28 mouse cellular contexts compared by ENCODE assay signal in the genomic region with DNA sequence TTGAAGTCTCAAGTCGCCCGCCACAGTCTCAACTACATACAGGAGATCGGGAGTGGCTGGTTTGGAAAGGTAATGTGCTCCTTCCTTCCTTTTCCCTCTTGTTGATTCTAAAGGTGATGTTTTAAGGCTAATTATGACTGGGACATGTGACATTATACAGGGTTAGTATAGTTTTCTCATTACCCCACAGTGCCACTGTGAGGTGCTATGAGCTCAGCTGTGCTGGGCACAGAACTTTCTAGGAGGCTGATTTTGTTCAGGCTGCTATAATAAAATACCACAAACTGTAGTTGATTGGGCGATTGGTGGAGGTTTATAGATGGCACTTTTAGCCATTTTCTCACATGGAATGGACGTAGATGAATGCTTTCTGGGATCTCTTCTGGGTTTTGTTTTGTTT. TPM values are rescaled to one million over a fixed set of nuclear protein-coding genes. Genes with fewer than 3 reads are reported as not detected.
DNase-seq lines count a peak whose midpoint lies in the region; TF ChIP-seq lines count a peak whose summit lies in the region.
"Had no signal": no experiment of that assay in that cellular context is flagged by ENCODE, and none has a peak within 500 bp of the region (broad histone marks: within the 10 kb centered on the region; RNA-seq: fewer than 3 reads in every experiment).

No protein-coding gene starts in this region.

- no peak overlapping the region for H3K4me3 ChIP-seq in heart, adult 2 months
- no peak overlapping the region for H3K4me3 ChIP-seq in heart, embryonic 10.5 days
- H3K4me3 ChIP-seq in left cerebral cortex, adult 2 months, result no peak overlapping the region
- H3K4me3 ChIP-seq in CH12.LX (replicated peaks in 1 of 3; ENCODE audit: low read depth in 2 of 3, low read length in 2 of 3, poor library complexity in 1 of 3), result no peak overlapping the region
- no peak overlapping the region for H3K4me3 ChIP-seq in bone marrow, adult 2 months (replicated peaks; ENCODE audit: control insufficient read depth, low read depth, low read length)
- H3K4me3 ChIP-seq: embryonic facial prominence, embryonic 10.5 days; embryonic facial prominence, embryonic 15.5 days; forebrain, embryonic 13.5 days; liver, embryonic 13.5 days; midbrain, embryonic 12.5 days; neural tube, embryonic 15.5 days had no signal

- 91% methylated on average over 5 of the region's 5 CpGs for WGBS in heart, adult 2 months
- WGBS in heart, embryonic 10.5 days, result 88% methylated on average over 5 of the region's 5 CpGs
- 86% methylated on average over 5 of the region's 5 CpGs for WGBS in bone marrow, adult 2 months

- TF ChIP-seq POLR2A in heart, adult 2 months (IDR thresholded peaks at IDR 0.05; ENCODE audit: insufficient read depth, low read depth, low read length), result no peak
- no peak for TF ChIP-seq POLR2A in CH12.LX (IDR thresholded peaks at IDR 0.05; ENCODE audit: low read depth, low read length)
- TF ChIP-seq POLR2A in bone marrow, adult 2 months (IDR thresholded peaks at IDR 0.05; ENCODE audit: borderline replicate concordance, control insufficient read depth, low read depth, low read length), result no peak

- H3K36me3 ChIP-seq in heart, adult 2 months (ENCODE audit: control insufficient read depth, insufficient read depth, low read length), result no peaks in the 10 kb centered on the region
- peaks cover 42% of the 10 kb centered on the region for H3K36me3 ChIP-seq in heart, embryonic 10.5 days
- peaks cover 28 to 68% of the 10 kb centered on the region in 2 experiments for H3K36me3 ChIP-seq in CH12.LX (replicated peaks in 1 of 2; ENCODE audit: control insufficient read depth in 1 of 2, insufficient read depth in 1 of 2, low read length in 1 of 2)

- H3K4me2 ChIP-seq in CH12.LX (ENCODE audit: insufficient read depth, low read depth, poor library complexity, severe bottlenecking), result no peak overlapping the region
- H3K4me2 ChIP-seq: embryonic facial prominence, embryonic 15.5 days; forebrain, embryonic 13.5 days; liver, embryonic 13.5 days; midbrain, embryonic 12.5 days; neural tube, embryonic 15.5 days had no signal

- H3K4me1 ChIP-seq in heart, adult 2 months (ENCODE audit: control insufficient read depth, insufficient read depth, low read length), result no peaks in the 10 kb centered on the region
- H3K4me1 ChIP-seq in heart, embryonic 10.5 days, result no peaks in the 10 kb centered on the region
- no peaks in the 10 kb centered on the region for H3K4me1 ChIP-seq in CH12.LX (ENCODE audit: control insufficient read depth in 1 of 2, insufficient read depth in 2 of 2)
- H3K4me1 ChIP-seq in bone marrow, adult 2 months (ENCODE audit: control insufficient read depth, insufficient read depth, low read length), result no peaks in the 10 kb centered on the region
- H3K4me1 ChIP-seq: embryonic facial prominence, embryonic 10.5 days; embryonic facial prominence, embryonic 15.5 days; forebrain, embryonic 13.5 days; liver, embryonic 13.5 days; midbrain, embryonic 12.5 days; neural tube, embryonic 15.5 days had no signal

- no peak overlapping the region for H3K27ac ChIP-seq in heart, adult 2 months
- H3K27ac ChIP-seq in heart, embryonic 10.5 days, result no peak overlapping the region
- H3K27ac ChIP-seq in left cerebral cortex, adult 2 months, result no peak overlapping the region
- no peak overlapping the region for H3K27ac ChIP-seq in CH12.LX (ENCODE audit: insufficient read depth, low read depth)
- H3K27ac ChIP-seq in bone marrow, adult 2 months (ENCODE audit: control insufficient read depth, insufficient read depth, low read depth, low read length, poor library complexity), result no peak overlapping the region
- H3K27ac ChIP-seq: embryonic facial prominence, embryonic 10.5 days; embryonic facial prominence, embryonic 15.5 days; forebrain, embryonic 13.5 days; liver, embryonic 13.5 days; midbrain, embryonic 12.5 days; neural tube, embryonic 15.5 days had no signal

- no peaks in the 10 kb centered on the region for H3K27me3 ChIP-seq in heart, adult 2 months (ENCODE audit: control insufficient read depth, insufficient read depth, low read length)
- no peaks in the 10 kb centered on the region for H3K27me3 ChIP-seq in heart, embryonic 10.5 days (ENCODE audit: insufficient read depth, poor library complexity, severe bottlenecking)
- no peaks in the 10 kb centered on the region for H3K27me3 ChIP-seq in CH12.LX (replicated peaks)
- H3K27me3 ChIP-seq: embryonic facial prominence, embryonic 15.5 days; forebrain, embryonic 13.5 days; liver, embryonic 13.5 days; midbrain, embryonic 12.5 days; neural tube, embryonic 15.5 days had no signal

- dilution Hi-C loops in CH12.LX (cut with MboI; ENCODE audit: extremely low pct_ligation_motif_present, extremely low pct_unique_long_range_greater_than_20kb, low sequenced_read_pairs), result no loop called here

- intact Hi-C loops in heart, adult 2 months (cut with DNase I), result no loop called here
- intact Hi-C loops in left cerebral cortex, adult 2 months (cut with DNase I), result no loop called here
- intact Hi-C loops in left cerebral cortex, postnatal 36 days (cut with DNase I), result no loop called here

- no peak overlapping the region for H3K9ac ChIP-seq in heart, adult 2 months (ENCODE audit: low read depth, low read length)
- H3K9ac ChIP-seq in CH12.LX (ENCODE audit: insufficient read depth, low read depth), result no peak overlapping the region
- H3K9ac ChIP-seq: embryonic facial prominence, embryonic 15.5 days; forebrain, embryonic 13.5 days; liver, embryonic 13.5 days; midbrain, embryonic 12.5 days; neural tube, embryonic 15.5 days had no signal

- TF ChIP-seq RAD21 in CH12.LX (IDR thresholded peaks at IDR 0.05; ENCODE audit: low read depth, low read length), result peak; percentile 53

- TF ChIP-seq EP300 in heart, adult 2 months (IDR thresholded peaks at IDR 0.05; ENCODE audit: insufficient read depth, low read depth, low read length), result no peak
- TF ChIP-seq EP300 in CH12.LX (IDR thresholded peaks at IDR 0.05; ENCODE audit: low read length), result no peak

- DNase-seq in heart, adult 2 months, result no peak
- no peak for DNase-seq in heart, embryonic 10.5 days (ENCODE audit: low spot score)
- DNase-seq in left cerebral cortex, adult 2 months (ENCODE audit: extremely low spot score in 1 of 2, low spot score in 2 of 2), result no peak
- no peak for DNase-seq in left cerebral cortex, postnatal 36 days (ENCODE audit: low spot score in 2 of 2)
- DNase-seq in CH12.LX (ENCODE audit: extremely low read depth), result no peak
- DNase-seq in cerebellum, adult 9-11 months, result no peak
- DNase-seq: adrenal gland, postnatal 14 days; cerebellum, adult 18-20 months; cerebellum, postnatal 14 days; gastrocnemius, postnatal 36 days; heart, adult 18-20 months; kidney, adult 8-10 months; kidney, postnatal 10 days; left cerebral cortex, postnatal 4 days; liver, embryonic 13.5 days; lung, adult 2 months; lung, postnatal 14 days; spleen, adult 18-20 months; thymus, adult 2 months; thymus, postnatal 36 days had no signal

- TF ChIP-seq CTCF in heart, adult 2 months (IDR thresholded peaks at IDR 0.05), result peak; percentile 16; the same call in 1 of the 2 replicates
- TF ChIP-seq CTCF in left cerebral cortex, adult 2 months (IDR thresholded peaks at IDR 0.05), result peak; percentile 19
- TF ChIP-seq CTCF in CH12.LX (conservative IDR thresholded peaks at IDR 0.05 in 1 of 2, IDR thresholded peaks at IDR 0.05 in 1 of 2; ENCODE audit: low read depth in 2 of 2, low read length in 2 of 2), result peak in 1 of 2 experiments; percentile 52; a peak in 2 of 4 replicates
- TF ChIP-seq CTCF in bone marrow, adult 2 months (IDR thresholded peaks at IDR 0.05; ENCODE audit: control insufficient read depth, insufficient read depth, low read length), result 0 out of 2 replicates have a peak, but pooled peaks have one; percentile 22

- in situ Hi-C loops in CH12.LX (cut with MboI; ENCODE audit: low pct_ligation_motif_present, low pct_unique_long_range_greater_than_20kb, low sequenced_read_pairs), result no loop called here

- no peaks in the 10 kb centered on the region for H3K9me3 ChIP-seq in heart, embryonic 10.5 days
- no peaks in the 10 kb centered on the region for H3K9me3 ChIP-seq in CH12.LX (replicated peaks; ENCODE audit: low read length)
- H3K9me3 ChIP-seq: embryonic facial prominence, embryonic 10.5 days; embryonic facial prominence, embryonic 15.5 days; forebrain, embryonic 13.5 days; G1E; liver, embryonic 13.5 days; midbrain, embryonic 12.5 days; neural tube, embryonic 15.5 days had no signal

- H3K79me2 ChIP-seq in heart, adult 2 months (replicated peaks; ENCODE audit: control insufficient read depth, insufficient read depth, low read length), result no peaks in the 10 kb centered on the region
- no peaks in the 10 kb centered on the region for H3K79me2 ChIP-seq in CH12.LX (replicated peaks; ENCODE audit: control insufficient read depth, extremely low read depth, insufficient read depth, poor library complexity, severe bottlenecking)

TF ChIP-seq in CH12.LX, 34 proteins besides CTCF, POLR2A, EP300 and RAD21:
- TF ChIP-seq RCOR1 (conservative IDR thresholded peaks at IDR 0.05; ENCODE audit: low read depth, low read length) (no peak), SMC3 (IDR thresholded peaks at IDR 0.05; ENCODE audit: low read depth, low read length) (peak; percentile 20)

RNA-seq across cellular contexts. Expression of a gene that starts 43.3 kb away (rescaled TPM):
- 10 to 100 TPM; 27.9 to 30.3 TPM for total RNA-seq in heart, adult 2 months (2021)
- polyA plus RNA-seq in heart, adult 2 months (2012; rRNA removed), result 12.5 and 18.2 TPM in 2 replicates
- 5.3 and 6.0 TPM in 2 replicates for polyA plus RNA-seq in heart, embryonic 10.5 days (2016; fragmentation: Nextera tagmentation; extraction: Ambion mirVana)
- 100 to 1,000 TPM; 171 to 173 TPM for total RNA-seq in left cerebral cortex, adult 2 months (2021)
- 100 to 1,000 TPM; 163 to 182 TPM for total RNA-seq in left cerebral cortex, postnatal 36 days (2021)
- total RNA-seq in CH12.LX (2012; rRNA removed) (9.4 and 10.1 TPM in 2 replicates), CH12.LX (2014; rRNA removed) (5.7 and 5.9 TPM in 2 replicates)
- polyA plus RNA-seq in CH12.LX (2012; ENCODE audit: insufficient read length, low read depth), result 4.3 and 5.1 TPM in 2 replicates
- 4.3 and 5.5 TPM in 2 replicates for polyA plus RNA-seq in bone marrow, adult 2 months (2011; ENCODE audit: insufficient read depth, insufficient read length, low replicate concordance, missing spikeins)

RNA-seq across cellular contexts. Expression of a gene that starts 46.6 kb away (rescaled TPM):
- not detected for total RNA-seq in heart, adult 2 months (2021)
- polyA plus RNA-seq in heart, adult 2 months (2012; rRNA removed), result 0.08 and 0.12 TPM in 2 replicates
- polyA plus RNA-seq in heart, embryonic 10.5 days (2016; fragmentation: Nextera tagmentation; extraction: Ambion mirVana), result 1.3 TPM in 2 replicates
- under 1 TPM; 0.35 to 0.43 TPM for total RNA-seq in left cerebral cortex, adult 2 months (2021)
- total RNA-seq in left cerebral cortex, postnatal 36 days (2021), result under 1 TPM; 0.22 to 0.43 TPM
- total RNA-seq in CH12.LX (2012; rRNA removed), result 6.1 and 9.1 TPM in 2 replicates
- total RNA-seq in CH12.LX (2014; rRNA removed), result 0.90 and 1.00 TPM in 2 replicates
- polyA plus RNA-seq in CH12.LX (2012; ENCODE audit: insufficient read length, low read depth), result 4.0 TPM in 2 replicates
- 0.56 and 0.72 TPM in 2 replicates for polyA plus RNA-seq in bone marrow, adult 2 months (2011; ENCODE audit: insufficient read depth, insufficient read length, low replicate concordance, missing spikeins)
- total RNA-seq: gastrocnemius, postnatal 36 days; heart, postnatal 25 days had no signal
- polyA plus RNA-seq: midbrain, embryonic 12.5 days had no signal

Comparison
In these comparisons a context has a peak if more than half of its experiments do, and no peak if none do; other contexts are left out.
1. RNA of a gene that starts 43.3 kb away (total RNA-seq): 163 to 182 TPM in left cerebral cortex, postnatal 36 days and 171 to 173 TPM in left cerebral cortex, adult 2 months; 27.9 to 30.3 TPM in heart, adult 2 months and 5.7 to 10.1 TPM in CH12.LX; every median in the first group is over 4 times any median in the second.